Mouse (Mus musculus): Measurements from ENCODE around the gene Mtmr2.

Gene Mtmr2

GRCm38 (mm10) chr9:13806854-13807253 is 58.6 kb downstream of the Mtmr2 start:
- DNase-seq (ENCODE audit: low read depth, low spot score): no peak

GRCm38 (mm10) chr9:13807657-13808056 is 59.4 kb downstream of the Mtmr2 start:
- no peak for DNase-seq (ENCODE audit: low read depth, low spot score)

- peak; percentile 10 for DNase-seq (ENCODE audit: low read depth, low spot score)
These were observed 61.7 kb downstream of the Mtmr2 start for GRCm38 (mm10) chr9:13809937-13810336.

GRCm38 (mm10) chr9:13818369-13818768 is 70.2 kb downstream of the Mtmr2 start:
- DNase-seq (ENCODE audit: low read depth, low spot score): no peak

GRCm38 (mm10) chr9:13820774-13821173 is 72.6 kb downstream of the Mtmr2 start:
- no peak for DNase-seq (ENCODE audit: low read depth, low spot score)

- no peak for DNase-seq (ENCODE audit: low read depth, low spot score)
These were observed 77.7 kb downstream of the Mtmr2 start for GRCm38 (mm10) chr9:13825896-13826295.

GRCm38 (mm10) chr9:13826391-13826805 is 78.2 kb downstream of the Mtmr2 start:
- peak; percentile 73 for DNase-seq (ENCODE audit: low read depth, low spot score)

- DNase-seq (ENCODE audit: low read depth, low spot score): peak; percentile 99
These were observed 78.7 kb downstream of the Mtmr2 start, which contains the start of gene Cep57 for GRCm38 (mm10) chr9:13826832-13827405. TSS of gene Cep57 (minus strand) at chr9:13827107.

GRCm38 (mm10) chr9:13827406-13828086 is 79.3 kb downstream of the Mtmr2 start, which contains the start of gene Fam76b:
TSS of gene Fam76b (plus strand) at chr9:13827716.
- peak; percentile 100 for DNase-seq (ENCODE audit: low read depth, low spot score)

- DNase-seq (ENCODE audit: low read depth, low spot score): peak; percentile 66
These were observed 79.9 kb downstream of the Mtmr2 start for GRCm38 (mm10) chr9:13828087-13828441.

GRCm38 (mm10) chr9:13835256-13835655 is 87.0 kb downstream of the Mtmr2 start:
- DNase-seq (ENCODE audit: low read depth, low spot score): no peak

GRCm38 (mm10) chr9:13836726-13837125 is 88.5 kb downstream of the Mtmr2 start:
- DNase-seq (ENCODE audit: low read depth, low spot score): no peak

- DNase-seq (ENCODE audit: low read depth, low spot score): no peak
These were observed 99.4 kb downstream of the Mtmr2 start for GRCm38 (mm10) chr9:13847591-13847990.

- DNase-seq (ENCODE audit: low read depth, low spot score): peak; percentile 61
These were observed 100.6 kb downstream of the Mtmr2 start for GRCm38 (mm10) chr9:13848481-13849480.

GRCm38 (mm10) chr9:13853876-13854275 is 105.7 kb downstream of the Mtmr2 start:
- no peak for DNase-seq (ENCODE audit: low read depth, low spot score)

Measured in mesoderm, embryonic 11.5 days (tissue).